Mouse (Mus musculus): Measurements from ENCODE around the gene Gm21983.

- TF ChIP-seq POLR2A (IDR thresholded peaks at IDR 0.05; ENCODE audit: control insufficient read depth, low read depth, low read length) (no peak), CTCF (IDR thresholded peaks at IDR 0.05; ENCODE audit: control insufficient read depth, insufficient read depth, insufficient replicate concordance, low read depth, low read length) (no peak)
These were observed 44.1 kb upstream of the Gm21983 start for GRCm38 (mm10) chr7:27224877-27225575.

Measured in testis, adult 2 months (tissue).